Mouse (Mus musculus) monocyte, adult 2 months (primary cell): ENCODE measurements around the gene Hils1.
A peak's percentile ranks its signal among the peaks of the same experiment; 100 is the strongest.
"Not testable (repeated sequence)": the region's sequence is repeated elsewhere in the genome, so short reads cannot be mapped to it uniquely, and the experiment has no call there.

Experiments used
- DNase-seq, 2 experiments: peaks; one replicate each; pipeline ENCODE4 v3.0.0; 2022; ENCODE audit warnings: low spot score in 2 of 2, low read depth in 1 of 2

The Hils1 gene

DNA sequence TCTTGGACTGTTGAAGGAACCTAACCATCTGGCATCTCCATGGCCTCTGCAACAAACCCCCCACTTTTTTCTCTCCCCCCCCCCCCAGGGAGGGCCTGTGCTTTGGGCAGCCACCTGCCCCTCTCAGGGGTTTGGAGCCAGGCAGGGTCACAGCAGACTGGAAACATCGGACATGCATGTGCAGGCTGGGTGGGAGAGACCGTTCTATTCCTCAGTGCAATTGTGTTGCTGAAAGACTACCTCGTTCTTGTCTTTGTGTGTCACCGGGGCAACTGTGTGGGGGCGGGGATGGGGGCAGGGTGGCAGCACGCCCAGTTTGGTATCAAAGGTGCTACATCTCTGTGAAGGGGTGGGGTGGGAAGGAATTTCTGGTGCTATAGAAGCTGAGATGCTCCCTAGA, 15.2 kb upstream of the Hils1 start:
- DNase-seq = no peak

DNA sequence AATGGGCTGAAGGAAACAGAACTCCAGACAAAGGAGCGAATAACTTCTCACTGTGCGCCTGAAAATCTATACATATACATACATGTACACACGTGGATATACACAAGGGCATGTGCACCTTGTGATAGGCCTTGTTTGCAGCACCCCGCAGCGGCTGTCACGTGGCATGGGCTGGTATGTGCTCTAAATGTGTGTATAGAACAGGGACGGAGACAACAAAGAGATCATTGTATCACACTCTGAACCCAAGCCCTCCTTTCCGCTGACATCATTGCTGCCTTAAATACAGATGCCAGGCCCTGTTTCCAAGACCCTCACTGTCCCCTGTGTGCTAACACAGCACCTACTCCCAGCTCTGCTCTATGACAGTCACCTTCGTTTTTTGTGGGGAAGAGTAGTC, 12.3 kb upstream of the Hils1 start:
- no peak for DNase-seq

DNA sequence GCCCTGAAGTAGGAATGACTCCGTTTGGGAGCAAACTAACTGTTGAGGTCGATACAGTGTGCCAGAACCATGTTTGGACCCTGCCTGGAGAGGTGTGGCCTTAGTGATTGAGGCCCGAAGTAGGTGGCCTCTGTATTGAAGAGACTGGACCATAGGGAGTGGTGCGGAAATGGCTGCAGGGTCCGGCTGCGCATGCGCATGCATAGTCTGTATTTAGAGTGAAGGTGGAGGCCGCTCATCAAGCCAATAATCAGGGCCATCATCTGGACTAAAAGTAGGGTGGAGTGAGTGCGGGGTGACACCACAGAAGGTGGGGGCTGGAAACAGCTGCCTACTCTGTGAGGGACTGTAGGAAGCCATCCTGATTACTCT, 9.7 kb upstream of the Hils1 start:
- no peak for DNase-seq

DNA sequence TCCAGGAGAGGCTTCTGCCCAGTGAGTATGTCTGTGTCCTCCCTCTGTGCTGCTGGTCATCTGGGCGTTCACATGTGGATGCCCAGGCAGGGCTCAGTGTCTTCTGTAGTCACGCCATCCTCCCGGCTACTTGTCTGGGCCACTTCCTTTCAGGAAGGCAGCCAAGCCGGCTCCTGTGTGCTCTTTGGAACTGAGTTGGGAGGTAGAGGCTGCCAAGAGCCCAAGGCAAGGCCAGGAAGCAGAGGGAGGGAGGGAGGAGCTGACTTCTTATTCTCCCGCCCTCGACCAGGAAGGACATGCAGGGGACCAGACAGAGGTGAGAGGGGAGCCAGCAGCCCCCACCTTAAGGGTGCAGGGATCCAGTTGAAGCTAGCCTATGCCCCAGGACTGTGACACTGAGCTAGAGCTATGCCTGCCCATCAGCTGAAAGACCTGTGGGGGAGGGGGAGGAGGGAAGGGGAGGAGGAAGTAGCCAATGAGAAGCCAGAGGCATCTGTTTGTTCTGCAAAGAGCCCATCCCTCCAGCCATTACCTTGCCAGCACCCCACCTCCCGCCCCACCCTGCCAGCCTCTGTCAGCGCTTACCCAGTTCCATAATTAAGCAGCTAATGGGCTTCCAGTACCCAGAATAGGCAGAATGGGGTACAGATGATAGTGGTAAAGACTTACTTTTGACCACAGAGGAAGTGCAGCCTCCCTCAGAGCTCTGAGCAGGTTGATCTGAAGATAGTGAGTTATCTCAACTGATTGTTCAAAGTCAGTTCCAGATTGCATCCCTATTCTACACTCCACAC, 9.1 kb upstream of the Hils1 start:
- no peak for DNase-seq

DNA sequence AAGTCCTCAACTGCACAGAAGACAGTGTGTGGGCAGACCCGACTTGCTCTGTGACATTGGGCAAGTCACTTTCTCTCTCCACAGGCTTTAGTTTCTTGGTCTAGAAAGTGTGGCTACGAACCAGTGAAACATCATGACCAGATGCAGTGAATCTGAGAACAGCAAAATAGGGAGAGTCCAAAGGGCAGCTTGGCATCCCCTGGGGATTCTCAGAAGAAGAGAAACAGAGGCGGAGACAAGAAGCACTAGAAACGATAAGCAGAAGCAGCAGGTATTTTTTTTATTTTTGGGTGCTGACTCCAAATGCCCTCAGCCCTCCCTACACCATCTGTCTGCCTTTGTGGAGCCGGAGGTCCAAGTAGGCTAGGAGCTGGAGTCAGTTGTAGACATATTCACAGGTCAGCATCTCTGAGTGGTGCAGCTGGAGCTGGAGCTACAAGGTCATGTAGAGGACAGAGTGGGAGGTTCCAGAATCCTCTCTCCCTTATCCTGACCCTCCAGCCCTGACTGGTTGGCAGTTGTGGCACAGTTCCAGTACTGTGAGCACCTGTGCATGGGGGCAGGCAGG, 4.8 kb upstream of the Hils1 start:
- no peak for DNase-seq

DNA sequence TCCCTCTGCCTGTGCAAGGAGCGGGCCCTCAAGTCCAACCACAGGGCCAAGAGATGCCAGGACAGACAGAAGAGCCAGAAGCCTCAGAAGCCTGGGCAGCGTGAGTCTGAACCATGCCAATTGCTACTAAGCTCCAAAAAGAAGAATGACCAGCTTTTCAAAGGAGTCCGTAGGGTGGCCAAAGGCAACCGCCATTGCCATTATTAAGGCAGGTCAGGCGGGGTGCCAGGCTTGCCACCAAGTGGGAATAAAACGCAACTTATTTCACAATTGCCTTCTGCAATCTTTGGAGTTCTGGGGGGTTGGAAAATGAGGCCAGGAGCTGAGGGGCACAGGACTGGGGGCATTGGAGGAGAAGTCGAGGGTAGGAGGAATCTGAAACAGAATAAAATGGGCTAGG, 794 bp downstream of the Hils1 start:
- DNase-seq = no peak

DNA sequence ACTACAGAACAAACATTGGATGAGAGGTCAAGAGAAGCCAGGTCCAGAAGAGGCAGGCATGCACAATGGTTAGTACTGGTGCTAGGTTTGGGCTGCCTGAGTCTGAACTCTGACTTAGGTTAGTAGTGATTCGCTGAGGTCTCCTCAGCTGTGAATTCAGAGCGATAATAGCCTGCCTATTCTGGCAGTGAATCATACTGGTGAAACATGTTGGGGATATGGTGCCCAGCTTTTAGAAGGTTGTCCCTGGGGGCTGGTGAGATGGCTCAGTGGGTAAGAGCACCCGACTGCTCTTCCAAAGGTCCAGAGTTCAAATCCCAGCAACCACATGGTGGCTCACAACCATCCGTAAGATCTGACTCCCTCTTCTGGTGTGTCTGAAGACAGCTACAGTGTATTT, 2.3 kb downstream of the Hils1 start:
- not testable (repeated sequence) for DNase-seq

DNA sequence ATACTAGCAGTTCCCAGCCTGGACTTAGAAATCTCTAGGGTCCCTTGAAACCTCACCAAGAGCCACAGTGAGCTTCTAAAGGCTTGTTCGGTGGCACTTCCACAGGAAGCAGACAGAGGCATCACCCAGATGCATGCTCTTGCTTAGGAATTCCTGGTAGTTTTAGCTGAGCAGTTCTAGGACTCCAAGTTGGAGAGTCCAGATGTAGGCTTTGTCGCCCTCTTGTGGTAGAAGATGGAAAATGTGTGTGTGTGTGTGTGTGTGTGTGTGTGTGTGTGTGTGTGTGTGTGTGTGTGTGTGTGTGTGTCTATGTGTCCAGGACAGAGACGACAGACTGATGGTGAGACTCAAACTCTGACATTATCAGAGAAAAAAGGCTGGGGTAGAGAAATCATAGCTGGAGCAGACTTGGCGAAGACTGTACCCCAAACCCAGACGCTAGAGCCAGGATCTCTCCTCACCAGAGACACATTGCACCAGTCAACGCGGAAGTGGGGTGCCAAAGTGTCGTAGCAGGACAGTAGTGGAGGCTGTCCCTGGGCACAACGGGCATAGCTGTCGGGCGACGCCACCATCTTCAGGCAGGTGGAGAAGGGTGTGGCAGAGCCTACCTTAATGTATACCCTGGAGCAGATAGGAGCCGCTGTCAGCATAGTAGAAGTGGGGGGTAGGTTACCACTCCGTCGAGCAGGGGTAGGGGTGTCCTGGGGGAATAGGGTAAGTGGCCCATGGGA, 3.0 kb downstream of the Hils1 start:
- DNase-seq = peak in 1 of 2 experiments; percentile 41

DNA sequence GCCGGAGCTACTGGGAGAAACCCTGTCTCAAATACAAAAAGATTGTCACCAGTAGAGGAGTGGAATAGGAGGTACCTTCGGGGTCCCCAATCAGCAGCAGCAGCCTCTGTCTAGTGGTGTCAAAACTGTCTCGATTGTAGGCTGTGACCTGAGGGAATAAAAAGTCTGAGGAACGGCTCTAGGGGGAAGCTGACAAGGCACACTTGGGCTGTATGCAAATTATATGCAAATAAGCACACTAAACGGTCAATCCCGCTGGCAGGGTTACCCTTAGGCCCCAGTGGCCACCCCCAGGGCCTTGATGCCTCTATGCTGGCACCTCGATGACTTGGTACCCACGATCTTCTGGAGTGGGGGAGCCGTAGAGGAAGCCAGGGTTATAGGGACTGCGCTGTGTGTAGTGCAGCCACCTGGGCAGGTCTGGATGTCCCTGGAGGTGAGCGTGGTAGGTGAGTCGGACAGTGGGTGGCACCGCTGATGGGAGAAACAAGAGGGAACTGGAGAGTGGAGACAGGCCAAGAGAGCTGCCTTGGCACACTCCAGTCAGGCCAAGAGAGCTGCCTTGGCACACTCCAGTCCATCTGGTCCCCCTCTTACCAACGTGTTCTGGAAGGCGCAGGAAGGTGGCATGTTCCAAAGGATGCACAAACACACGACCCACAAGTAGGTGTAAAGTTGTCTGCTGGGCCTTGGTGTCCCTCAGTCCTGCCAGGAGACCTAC, 4.7 kb downstream of the Hils1 start:
- no peak for DNase-seq

DNA sequence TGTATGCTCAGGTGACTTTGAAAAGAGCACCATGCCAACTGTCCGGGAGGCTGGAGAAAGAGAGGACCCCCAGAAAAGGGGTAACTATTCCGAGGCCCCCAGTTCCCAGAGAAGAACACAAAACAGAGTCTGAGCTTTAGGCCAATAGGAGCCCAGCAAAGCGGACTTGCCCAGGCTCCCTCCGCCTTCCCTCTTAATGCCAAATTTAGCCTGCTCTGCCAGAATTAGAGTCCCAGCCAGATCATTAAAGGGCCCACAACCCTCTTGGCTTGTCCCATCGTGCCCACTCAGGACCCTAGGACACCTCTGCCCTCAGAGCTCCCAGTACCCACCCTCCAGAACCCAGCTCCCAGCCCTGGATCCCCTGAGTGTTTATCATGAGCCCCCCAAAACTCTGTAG, 5.5 kb downstream of the Hils1 start:
- no peak for DNase-seq

DNA sequence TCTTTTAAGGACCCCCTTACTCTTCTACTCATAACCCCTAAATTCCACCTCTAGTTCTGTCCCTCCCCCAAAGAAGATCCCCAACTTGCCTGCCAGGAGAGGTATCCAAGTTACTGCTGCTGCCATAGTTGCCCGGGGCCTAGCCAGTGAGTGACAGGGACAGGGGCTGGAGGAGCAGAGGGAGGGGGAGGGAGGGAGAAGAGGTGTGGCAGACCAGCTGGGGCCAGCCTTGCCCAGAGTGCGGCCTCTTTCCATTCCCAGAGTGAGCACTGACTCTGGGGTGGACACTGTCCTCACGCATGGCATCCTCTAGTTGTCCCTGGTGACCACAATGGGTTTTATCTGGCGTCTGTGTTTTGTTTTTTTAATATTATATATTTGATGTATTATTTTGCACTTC, 5.9 kb downstream of the Hils1 start:
- no peak for DNase-seq

DNA sequence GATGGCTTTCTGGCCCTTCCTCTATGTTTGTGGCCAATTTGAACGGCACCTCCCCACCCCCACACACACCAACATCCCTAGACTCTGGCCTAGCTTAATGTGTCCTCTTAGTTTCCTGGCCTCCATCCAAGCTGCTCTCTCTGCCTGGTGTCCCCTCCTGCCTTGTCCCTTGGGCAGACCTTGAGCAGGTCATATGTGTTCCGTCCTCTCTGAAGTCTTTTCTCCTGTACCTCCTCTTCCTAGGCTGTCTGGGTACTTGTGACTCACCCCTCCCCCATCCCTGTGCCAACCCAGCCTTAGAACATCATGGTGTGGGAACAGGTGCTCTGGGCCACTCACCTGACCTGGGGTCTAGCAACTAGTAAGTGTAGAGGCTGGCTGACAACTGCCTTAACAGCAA, 7.6 kb downstream of the Hils1 start:
- no peak for DNase-seq

DNA sequence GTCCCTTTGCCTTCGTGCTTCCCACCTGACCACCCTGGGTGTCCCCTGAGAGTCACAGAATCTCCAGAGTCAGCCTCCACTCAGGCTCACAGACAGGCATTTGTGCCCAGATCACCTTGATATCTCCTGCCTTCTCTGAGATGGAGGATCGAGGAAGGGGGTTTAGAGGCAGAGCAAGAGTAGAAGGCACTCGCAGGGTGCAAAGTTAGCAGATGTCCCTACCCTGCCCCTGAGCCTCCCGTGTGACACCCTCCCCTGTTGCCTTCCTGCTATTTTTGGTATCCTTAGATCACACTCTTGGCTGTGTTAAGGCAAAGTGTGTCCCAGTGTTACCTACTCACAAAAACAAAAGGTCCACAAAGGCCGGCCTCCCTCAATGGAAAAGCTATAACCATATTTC, 8.8 kb downstream of the Hils1 start, which contains the start of gene Sgca:
TSS of gene Sgca (minus strand) at position 129 of the 400 bp plus-strand sequence.
- DNase-seq = no peak

DNA sequence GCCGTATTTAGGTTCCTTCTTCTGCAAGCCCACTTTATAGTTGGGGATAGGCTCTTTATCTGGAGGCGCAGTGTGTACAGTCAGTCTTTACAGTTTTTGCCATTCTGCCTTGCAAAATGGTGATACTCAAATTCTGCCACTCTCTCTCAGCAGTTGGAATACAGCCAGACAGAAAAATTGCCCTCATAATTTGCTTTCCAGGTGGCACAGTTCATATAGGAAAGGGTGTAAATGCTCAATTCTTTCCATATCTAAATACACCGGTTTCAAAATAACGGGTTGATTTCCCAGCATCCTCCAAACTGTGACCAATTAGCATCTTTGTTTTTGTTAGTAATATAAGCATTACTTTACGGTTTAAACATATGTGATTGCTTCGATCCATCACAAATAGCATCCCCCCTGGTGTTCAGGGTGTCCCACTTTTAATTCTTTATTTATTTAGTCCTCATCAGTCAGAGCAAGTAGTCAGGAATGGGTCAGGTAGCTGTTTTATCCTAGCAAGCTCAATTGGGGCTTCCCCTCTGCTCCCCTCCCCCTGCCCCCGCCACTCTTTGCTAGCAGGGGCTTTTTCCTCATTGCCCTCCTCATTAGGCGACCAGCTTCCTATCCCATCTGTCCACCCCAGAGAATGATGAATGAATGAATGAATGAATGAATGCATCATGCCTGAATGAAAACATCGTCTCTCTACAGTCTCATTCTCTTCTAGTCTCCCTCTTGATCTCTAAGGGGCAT, 11.0 kb downstream of the Hils1 start:
- no peak for DNase-seq

DNA sequence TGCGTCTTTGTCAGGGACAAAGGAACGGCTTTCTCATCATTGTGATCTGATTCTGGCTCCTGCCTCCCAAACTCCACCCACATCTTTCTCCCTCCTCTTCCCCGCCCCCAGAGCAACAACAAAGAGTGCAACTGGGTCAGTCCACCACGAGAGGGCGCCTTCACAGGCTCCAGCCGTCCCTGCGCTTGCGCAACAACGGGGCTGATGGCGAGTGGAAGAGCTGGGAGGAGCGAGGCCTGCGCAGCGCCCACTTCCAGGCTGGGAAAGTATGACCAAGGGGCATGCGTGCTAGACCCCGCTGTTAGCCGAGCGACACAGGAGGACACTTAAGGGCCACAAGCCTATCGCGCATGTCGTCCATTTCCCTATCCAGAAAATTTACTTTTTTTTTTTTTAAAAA, 11.6 kb downstream of the Hils1 start:
- peak; percentile 89 to 93 for DNase-seq

DNA sequence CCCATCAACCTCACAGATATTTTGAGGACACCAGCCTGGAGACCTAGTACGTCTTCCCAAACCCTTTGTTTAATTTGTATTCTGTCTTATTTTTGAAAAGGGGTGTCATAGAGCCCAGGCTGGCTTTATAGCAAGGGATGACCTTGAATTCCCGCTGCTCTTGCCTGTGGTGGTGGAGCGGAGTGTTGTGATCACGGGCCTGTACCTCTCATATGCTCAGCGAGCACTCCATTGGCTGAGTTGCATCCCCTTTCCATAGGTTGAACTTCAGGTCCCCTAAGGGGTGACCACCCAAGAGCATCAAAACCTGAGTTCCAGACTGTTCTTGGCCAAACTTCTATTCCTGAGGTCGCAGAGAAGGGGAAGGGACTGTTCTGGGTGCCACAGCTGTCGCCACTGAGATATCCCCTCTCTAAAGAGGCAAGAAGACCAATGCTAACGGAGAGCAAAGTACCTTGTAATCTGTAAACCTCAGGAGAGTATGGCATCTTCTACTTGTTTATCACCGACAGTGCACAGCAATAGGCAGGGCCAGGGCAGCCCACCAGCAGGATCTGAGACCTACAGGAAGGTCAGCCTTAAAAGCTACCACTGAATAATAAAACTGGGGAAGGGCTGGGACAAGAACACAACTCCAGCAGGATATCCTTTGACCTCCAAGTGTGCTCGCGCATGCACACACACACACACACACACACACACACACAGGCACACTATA, 12.2 kb downstream of the Hils1 start:
- no peak for DNase-seq

DNA sequence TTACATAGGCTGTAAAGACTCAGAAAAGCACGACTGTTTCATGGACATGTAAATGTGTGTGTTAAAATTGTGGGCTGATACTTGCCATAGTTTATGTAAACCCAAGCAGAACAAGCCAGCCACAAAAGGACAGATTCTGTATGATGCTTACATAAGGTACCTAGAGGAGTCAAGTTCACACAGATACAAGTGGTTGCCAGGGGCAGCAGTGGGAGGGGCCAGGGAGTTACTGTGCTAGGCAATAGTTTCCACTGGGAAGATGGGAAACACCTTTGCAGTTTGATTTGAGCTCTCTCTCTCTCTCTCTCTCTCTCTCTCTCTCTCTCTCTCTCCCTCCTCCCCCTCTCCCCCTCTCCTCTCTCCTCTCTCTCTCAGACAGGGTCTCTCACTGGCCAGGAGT, 17.7 kb downstream of the Hils1 start:
- no peak for DNase-seq

DNA sequence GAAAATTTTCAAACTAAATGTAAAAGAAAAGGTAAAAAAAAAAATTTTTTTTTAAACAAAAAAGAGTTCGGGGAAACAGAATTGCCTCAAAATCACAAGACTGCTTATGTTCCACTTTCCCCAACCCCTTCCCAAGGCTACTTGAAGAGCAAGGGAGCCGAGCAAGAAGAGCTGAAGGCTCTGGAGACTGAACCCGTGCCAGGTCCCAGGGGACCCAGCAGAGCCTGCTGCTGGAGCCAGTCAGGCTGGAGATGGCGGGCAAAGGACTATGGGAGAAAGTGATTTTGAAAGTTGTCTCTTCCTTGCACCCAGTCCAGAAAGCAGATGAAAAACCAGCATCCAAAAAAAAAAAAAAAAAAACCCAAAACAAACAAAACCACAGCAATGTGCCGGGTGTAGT, 18.4 kb downstream of the Hils1 start:
- no peak for DNase-seq

DNA sequence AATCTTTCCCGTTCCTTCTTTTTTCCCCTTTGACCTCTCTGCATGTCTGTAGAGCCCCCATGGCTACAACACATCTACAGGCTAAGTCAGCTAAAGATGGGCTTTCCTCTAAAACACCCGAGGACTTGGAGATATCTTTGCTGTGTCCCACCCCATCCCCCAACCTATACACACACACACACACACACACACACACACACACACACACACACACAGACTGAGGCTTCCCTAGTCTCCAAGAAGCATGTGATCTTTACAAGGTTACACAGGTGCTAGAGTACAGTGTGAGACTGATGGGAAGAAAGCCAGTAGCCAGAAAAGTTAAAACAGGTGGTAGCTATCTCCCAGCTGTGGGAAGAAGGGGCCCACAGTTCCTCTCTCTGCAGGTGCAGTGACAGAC, 19.0 kb downstream of the Hils1 start:
- no peak for DNase-seq

DNA sequence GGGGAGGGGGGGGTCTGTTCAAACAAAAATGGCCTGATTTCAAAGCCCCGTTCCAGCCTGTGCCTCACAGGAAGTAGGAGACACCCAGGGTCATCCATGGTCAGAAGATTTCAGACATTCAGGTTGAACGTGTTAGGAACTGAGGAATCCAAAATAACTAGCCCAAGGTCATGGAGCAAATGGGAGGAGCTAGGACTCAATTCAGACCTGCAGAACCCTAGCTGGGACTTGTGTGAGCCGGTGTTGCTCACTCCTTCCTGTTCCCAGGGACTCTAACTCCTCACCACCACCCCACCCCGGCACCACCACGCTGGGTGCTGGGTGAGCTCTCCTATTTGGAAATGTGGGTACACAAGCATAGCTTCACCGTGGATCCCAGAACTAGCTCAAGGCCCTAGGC, 19.9 kb downstream of the Hils1 start:
- no peak for DNase-seq
